Mouse (Mus musculus) adrenal gland, adult 18-20 months (tissue): ENCODE measurements around the gene Nsmf. TPM values are rescaled to one million over a fixed set of nuclear protein-coding genes. Genes with fewer than 3 reads are reported as not detected.

ENCODE experiments used
- DNase-seq, 2 experiments: peaks; one replicate each; pipeline ENCODE4 v3.0.0; 2021 to 2022; ENCODE audit warnings: low spot score in 2 of 2
- microRNA-seq, 2 experiments: library from miRNA; unstranded; fragments of <30 nt; microRNA quantifications; one replicate each; pipeline ENCODE4 v1.2.0; 2021; ENCODE audit warnings: borderline number of aligned reads in 2 of 2
- total RNA-seq, 2 experiments: library from RNA; stranded (reverse); gene quantifications; 1 replicate in 1 of 2; 2 replicates in 1 of 2; pipeline ENCODE4 v1.2.3; 2021

Nsmf gene
- total RNA-seq, 2 experiments from 2014 or later, result 43.4 to 55.4 TPM

GRCm38 (mm10) chr2:25083697-25084096, 29.5 kb downstream of the Nsmf start:
- DNase-seq, result no peak

GRCm38 (mm10) chr2:25085571-25085970, 31.4 kb downstream of the Nsmf start:
- DNase-seq, result no peak

GRCm38 (mm10) chr2:25087842-25088241, 33.7 kb downstream of the Nsmf start:
- no peak for DNase-seq

DNA sequence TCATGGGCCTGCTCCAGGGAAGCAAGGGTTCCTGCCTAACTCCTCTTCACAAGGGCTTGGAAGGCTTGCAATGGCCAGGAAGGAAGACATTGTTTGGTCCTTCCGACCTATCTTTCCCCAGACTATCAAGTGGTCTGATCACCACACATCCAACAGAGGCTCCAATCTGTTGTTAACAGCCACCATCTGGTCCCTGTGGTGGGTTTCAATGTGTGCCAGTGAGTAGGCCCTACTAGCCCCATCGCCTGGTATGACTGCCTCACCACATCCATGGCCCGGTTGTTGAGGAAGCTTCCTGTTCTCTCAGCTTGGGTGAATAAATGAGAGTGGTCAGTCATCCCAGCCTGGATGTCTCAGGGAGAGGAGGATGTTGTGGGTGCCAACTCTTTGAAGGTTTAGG, 34.5 kb downstream of the Nsmf start:
- no peak for DNase-seq

- no peak for DNase-seq
Measured at GRCm38 (mm10) chr2:25094785-25095108, 40.6 kb downstream of the Nsmf start.

- DNase-seq, result no peak
Measured at GRCm38 (mm10) chr2:25095109-25095850, 41.1 kb downstream of the Nsmf start, which contains the start of gene Noxa1. Noxa1 (minus strand) TSS chr2:25095149.

- DNase-seq, result no peak
Measured at GRCm38 (mm10) chr2:25098005-25098615, 44.0 kb downstream of the Nsmf start.

DNA sequence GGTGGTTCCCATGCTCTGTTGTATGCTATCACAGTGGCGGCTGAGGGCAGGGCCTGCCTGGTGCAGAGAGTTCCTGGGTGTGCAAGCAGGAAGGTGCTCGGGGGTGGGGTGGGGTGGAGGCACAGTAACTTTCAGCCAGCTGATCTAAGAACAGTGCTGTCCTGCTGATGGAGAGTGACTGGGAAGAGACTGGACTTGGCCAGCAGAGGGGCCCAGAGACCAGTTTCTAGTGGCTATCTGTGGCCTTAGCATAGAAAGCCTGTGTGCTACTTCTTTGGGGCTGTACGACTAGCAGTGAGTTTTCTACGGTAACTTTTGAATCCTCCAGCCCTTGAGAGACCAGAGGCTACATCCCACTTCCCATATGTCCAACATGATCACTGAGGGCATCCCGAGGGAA, 44.8 kb downstream of the Nsmf start:
- peak in 1 of 2 experiments; percentile 12 for DNase-seq

GRCm38 (mm10) chr2:25099703-25100102, 45.5 kb downstream of the Nsmf start:
- no peak for DNase-seq

GRCm38 (mm10) chr2:25104122-25104521, 50.0 kb downstream of the Nsmf start:
- DNase-seq, result no peak

GRCm38 (mm10) chr2:25106045-25106444, 51.9 kb downstream of the Nsmf start:
- no peak for DNase-seq

DNA sequence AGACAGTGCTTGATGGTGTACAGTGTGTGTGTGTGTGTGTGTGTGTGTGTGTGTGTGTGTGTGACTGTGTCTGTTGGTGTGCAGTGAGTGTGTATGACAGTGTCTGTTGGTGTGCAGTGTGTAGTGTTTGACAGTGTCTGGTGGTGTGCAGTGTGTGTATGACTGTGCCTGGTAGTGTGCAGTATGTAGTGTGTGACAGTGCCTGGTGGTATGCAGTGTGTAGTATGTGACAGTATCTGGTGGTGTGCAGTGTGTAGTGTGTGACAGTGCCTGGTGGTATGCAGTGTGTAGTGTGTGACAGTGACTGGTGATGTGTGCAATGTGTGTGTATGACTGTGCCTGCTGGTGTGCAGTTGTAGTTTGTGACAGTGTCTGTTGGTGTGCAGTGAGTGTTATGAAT, 55.3 kb downstream of the Nsmf start:
- no peak for DNase-seq

GRCm38 (mm10) chr2:25110505-25111183, 56.5 kb downstream of the Nsmf start:
- DNase-seq, result no peak

DNA sequence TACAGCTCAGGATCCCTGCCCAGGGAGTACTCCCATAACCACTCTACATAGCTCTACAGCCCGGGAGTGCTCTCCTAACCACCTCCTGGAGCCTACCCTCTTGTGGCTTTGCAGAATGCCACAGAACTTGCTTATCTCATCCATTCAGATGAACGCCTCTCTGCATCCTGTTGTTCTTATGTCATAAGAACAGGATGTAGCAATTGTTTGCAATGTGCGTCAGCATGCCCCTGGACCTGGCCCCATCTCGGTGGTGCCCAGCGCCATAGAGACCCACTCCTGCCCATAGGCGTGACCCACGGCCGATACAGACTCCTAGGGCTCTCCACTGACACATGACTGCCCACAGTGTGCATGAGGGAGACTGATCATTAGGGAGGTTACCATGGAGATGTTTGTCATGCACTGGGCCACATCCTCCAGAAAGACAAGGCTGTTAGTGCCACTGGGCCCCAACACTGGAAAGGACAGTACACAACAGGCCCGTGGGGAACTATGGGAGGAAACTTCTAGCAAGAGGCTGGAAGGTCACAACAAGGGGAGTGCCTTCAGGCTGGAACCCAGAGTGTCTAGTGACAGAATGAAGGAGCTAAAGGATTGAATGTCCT, 57.1 kb downstream of the Nsmf start:
- DNase-seq, result no peak

Small RNAs within 50 kb of the gene (microRNA-seq; reads per million reads assigned to microRNA genes)
- gene Gm24328 (0 reads per million in 2 experiments), gene Mir7664 (0 reads per million in 2 experiments)

Other genes with a start within 250 kb of the Nsmf start
- 10 to 100 TPM; 46.6 to 50.1 TPM for gene Ehmt1, start 134.7 kb upstream of the Nsmf start, total RNA-seq
- 1 to 10 TPM; 9.2 to 9.9 TPM for gene Arrdc1, start 119.1 kb upstream of the Nsmf start, total RNA-seq
- gene Zmynd19, start 104.6 kb upstream of the Nsmf start, total RNA-seq, result 10 to 100 TPM; 21.6 to 30.4 TPM
- gene Dph7, start 92.0 kb upstream of the Nsmf start, total RNA-seq, result 10 to 100 TPM in 1 of 2 experiments, 1 to 10 TPM in 1; 6.6 to 10.8 TPM
- 10 to 100 TPM; 85.2 to 88.0 TPM for gene Mrpl41, start 79.3 kb upstream of the Nsmf start, total RNA-seq
- gene Pnpla7, start 78.3 kb upstream of the Nsmf start, total RNA-seq, result 10 to 100 TPM; 36.3 to 47.2 TPM
- not detected for gene Entpd8, start 25.9 kb downstream of the Nsmf start, total RNA-seq
- not detected for gene Noxa1, start 40.8 kb downstream of the Nsmf start, total RNA-seq
- 1 to 10 TPM; 2.3 to 3.5 TPM for gene Nrarp, start 126.4 kb downstream of the Nsmf start, total RNA-seq
- 10 to 100 TPM; 11.6 to 19.5 TPM for gene Tor4a, start 142.5 kb downstream of the Nsmf start, total RNA-seq
- gene Nelfb, start 157.1 kb downstream of the Nsmf start, total RNA-seq, result 10 to 100 TPM; 48.8 to 49.5 TPM
- gene Stpg3, start 160.3 kb downstream of the Nsmf start, total RNA-seq, result not detected
- not detected for gene Fam166a, start 164.4 kb downstream of the Nsmf start, total RNA-seq
- 100 to 1,000 TPM; 284 to 287 TPM for gene Tubb4b, start 170.3 kb downstream of the Nsmf start, total RNA-seq
- not detected for gene Slc34a3, start 180.0 kb downstream of the Nsmf start, total RNA-seq
- gene Rnf224, start 182.4 kb downstream of the Nsmf start, total RNA-seq, result not detected
- gene Rnf208, start 187.9 kb downstream of the Nsmf start, total RNA-seq, result 1 to 10 TPM; 7.9 to 8.3 TPM
- gene Cysrt1, start 188.1 kb downstream of the Nsmf start, total RNA-seq, result not detected
- gene AL732309.1, start 192.5 kb downstream of the Nsmf start, total RNA-seq, result 1 to 10 TPM; 2.2 to 5.7 TPM
- 10 to 100 TPM; 19.5 to 24.4 TPM for gene Tmem203, start 201.1 kb downstream of the Nsmf start, total RNA-seq
- 1 to 10 TPM; 8.2 to 9.4 TPM for gene Tprn, start 208.3 kb downstream of the Nsmf start, total RNA-seq
- gene Ssna1, start 218.1 kb downstream of the Nsmf start, total RNA-seq, result 10 to 100 TPM; 37.2 to 40.1 TPM
- 10 to 100 TPM; 75.5 to 82.4 TPM for gene Anapc2, start 218.1 kb downstream of the Nsmf start, total RNA-seq
- not detected for gene Tmem210, start 233.8 kb downstream of the Nsmf start, total RNA-seq
- gene Lrrc26, start 235.6 kb downstream of the Nsmf start, total RNA-seq, result not detected